Mouse (Mus musculus) heart, embryonic 10.5 days (tissue): ENCODE measurements at regions not wholly inside any gene's neighbourhood (a gene's known extent, or its start where the extent isn't known, plus 50 kb on each side); places are given as distances from the start of the nearest gene placed in this dataset.

Experiments
- DNase-seq: peaks from one replicate; pipeline ENCODE4 v3.0.0-alpha.2; 2017; ENCODE audit warnings: low spot score
- H3K27ac ChIP-seq: fragments of 300-500 bp; sonication (generic); 2 replicates; pipeline ENCODE4 v1.5.1; 2016; ENCODE audit warnings: mild to moderate bottlenecking
- H3K27me3 ChIP-seq: fragments of 300-500 bp; sonication (generic); 2 replicates; pipeline ENCODE4 v1.6.1; 2016; ENCODE audit warnings: mild to moderate bottlenecking; ENCODE audit not compliant: poor library complexity, insufficient read depth, severe bottlenecking
- H3K36me3 ChIP-seq: fragments of 300-500 bp; sonication (generic); 2 replicates; pipeline ENCODE4 v1.6.1; 2016; ENCODE audit warnings: mild to moderate bottlenecking, moderate library complexity
- H3K4me1 ChIP-seq: fragments of 300-500 bp; sonication (generic); 2 replicates; pipeline ENCODE4 v1.6.1; 2016; ENCODE audit warnings: mild to moderate bottlenecking
- H3K4me3 ChIP-seq: fragments of 300-500 bp; sonication (generic); 2 replicates; pipeline ENCODE4 v1.5.1; 2016; ENCODE audit warnings: mild to moderate bottlenecking, moderate library complexity
- H3K9me3 ChIP-seq: fragments of 300-500 bp; sonication (generic); 2 replicates; pipeline ENCODE4 v1.6.1; 2016; ENCODE audit warnings: mild to moderate bottlenecking, moderate library complexity
- WGBS: fragments of 180-500 bp; shearing (Covaris S2); methylation state at CpG from one replicate; pipeline ENCODE4 v1.1.7; 2016; 5-methylcytosine and 5-hydroxymethylcytosine counted together

GRCm38 (mm10) chr17:68057264-68057663 lies 53.3 kb upstream of the Arhgap28 start:
- Histone ChIP-seq H3K36me3 (no peaks in the 10 kb centered on the region), H3K9me3 (no peaks in the 10 kb centered on the region), H3K27ac (no peak overlapping the region), H3K4me3 (no peak overlapping the region), H3K27me3 (no peaks in the 10 kb centered on the region), H3K4me1 (no peaks in the 10 kb centered on the region)
- no peak for DNase-seq
- WGBS, result 73% methylated on average over 3 of the region's 3 CpGs

GRCm38 (mm10) chr17:68060455-68060854 lies 56.5 kb upstream of the Arhgap28 start:
- no peaks in the 10 kb centered on the region for H3K4me1 ChIP-seq

GRCm38 (mm10) chr17:68065751-68066150 lies 61.8 kb upstream of the Arhgap28 start:
- peaks cover 3% of the 10 kb centered on the region; the same call in 1 of the 2 replicates for H3K4me1 ChIP-seq
- 85% methylated on average over 9 of the region's 9 CpGs for WGBS
- no peaks in the 10 kb centered on the region for H3K9me3 ChIP-seq
- no peaks in the 10 kb centered on the region for H3K36me3 ChIP-seq
- H3K27me3 ChIP-seq, result no peaks in the 10 kb centered on the region
- DNase-seq, result no peak
- no peak overlapping the region for H3K4me3 ChIP-seq
- H3K27ac ChIP-seq, result no peak overlapping the region

More at GRCm38 (mm10) chr17:68060455-68060854, 56.5 kb upstream of the Arhgap28 start:
- H3K4me3 ChIP-seq, result no peak overlapping the region
- H3K9me3 ChIP-seq, result no peaks in the 10 kb centered on the region
- H3K27ac ChIP-seq, result no peak overlapping the region
- no peak for DNase-seq
- WGBS, result 73% methylated on average over 3 of the region's 3 CpGs
- no peaks in the 10 kb centered on the region for H3K27me3 ChIP-seq
- H3K36me3 ChIP-seq, result no peaks in the 10 kb centered on the region

GRCm38 (mm10) chr17:68066204-68066603 lies 62.3 kb upstream of the Arhgap28 start:
- WGBS, result 90% methylated on average over 2 of the region's 2 CpGs
- no peaks in the 10 kb centered on the region for H3K27me3 ChIP-seq
- H3K4me1 ChIP-seq, result peaks cover 3% of the 10 kb centered on the region; the same call in 1 of the 2 replicates
- no peak overlapping the region for H3K4me3 ChIP-seq
- H3K36me3 ChIP-seq, result no peaks in the 10 kb centered on the region
- no peaks in the 10 kb centered on the region for H3K9me3 ChIP-seq
- no peak overlapping the region for H3K27ac ChIP-seq
- no peak for DNase-seq

GRCm38 (mm10) chr17:68069008-68069407 lies 65.1 kb upstream of the Arhgap28 start:
- DNase-seq, result no peak
- no peaks in the 10 kb centered on the region for H3K27me3 ChIP-seq
- H3K9me3 ChIP-seq, result no peaks in the 10 kb centered on the region
- H3K36me3 ChIP-seq, result no peaks in the 10 kb centered on the region
- no peak overlapping the region for H3K4me3 ChIP-seq
- WGBS, result 62% methylated on average over 7 of the region's 7 CpGs
- peaks cover 3% of the 10 kb centered on the region; the same call in 1 of the 2 replicates for H3K4me1 ChIP-seq
- no peak overlapping the region for H3K27ac ChIP-seq

- Histone ChIP-seq H3K36me3 (no peaks in the 10 kb centered on the region), H3K4me3 (no peak overlapping the region), H3K27me3 (no peaks in the 10 kb centered on the region), H3K4me1 (peaks cover 3% of the 10 kb centered on the region; the same call in 1 of the 2 replicates), H3K27ac (no peak overlapping the region), H3K9me3 (no peaks in the 10 kb centered on the region)
- 78% methylated on average over 5 of the region's 5 CpGs for WGBS
- no peak for DNase-seq
Measured at GRCm38 (mm10) chr17:68069484-68069883, 65.6 kb upstream of the Arhgap28 start.

GRCm38 (mm10) chr17:68071472-68071871 lies 67.6 kb upstream of the Arhgap28 start:
- no peaks in the 10 kb centered on the region for H3K9me3 ChIP-seq
- peaks cover 3% of the 10 kb centered on the region; the same call in 1 of the 2 replicates for H3K4me1 ChIP-seq
- DNase-seq, result no peak
- H3K36me3 ChIP-seq, result no peaks in the 10 kb centered on the region
- H3K4me3 ChIP-seq, result no peak overlapping the region
- no peak overlapping the region for H3K27ac ChIP-seq
- H3K27me3 ChIP-seq, result no peaks in the 10 kb centered on the region
- 71% methylated on average over 4 of the region's 4 CpGs for WGBS

GRCm38 (mm10) chr17:68075712-68076111 lies 71.8 kb upstream of the Arhgap28 start:
- H3K4me3 ChIP-seq, result no peak overlapping the region
- H3K36me3 ChIP-seq, result no peaks in the 10 kb centered on the region
- DNase-seq, result no peak
- no peaks in the 10 kb centered on the region for H3K27me3 ChIP-seq
- no peaks in the 10 kb centered on the region for H3K9me3 ChIP-seq
- H3K27ac ChIP-seq, result no peak overlapping the region
- H3K4me1 ChIP-seq, result no peaks in the 10 kb centered on the region
- 60% methylated on average over 2 of the region's 2 CpGs for WGBS

GRCm38 (mm10) chr17:68078709-68079108 lies 74.8 kb upstream of the Arhgap28 start:
- Histone ChIP-seq H3K36me3 (no peaks in the 10 kb centered on the region), H3K27ac (no peak overlapping the region), H3K9me3 (no peaks in the 10 kb centered on the region), H3K27me3 (no peaks in the 10 kb centered on the region), H3K4me1 (no peaks in the 10 kb centered on the region), H3K4me3 (no peak overlapping the region)
- 82% methylated on average over 3 of the region's 3 CpGs for WGBS
- DNase-seq, result no peak

GRCm38 (mm10) chr17:68084446-68084845 lies 80.5 kb upstream of the Arhgap28 start:
- no peaks in the 10 kb centered on the region for H3K36me3 ChIP-seq
- no peaks in the 10 kb centered on the region for H3K27me3 ChIP-seq
- 89% methylated on average over 2 of the region's 2 CpGs for WGBS
- no peaks in the 10 kb centered on the region for H3K4me1 ChIP-seq
- H3K4me3 ChIP-seq, result no peak overlapping the region
- DNase-seq, result no peak
- no peaks in the 10 kb centered on the region for H3K9me3 ChIP-seq
- H3K27ac ChIP-seq, result no peak overlapping the region

GRCm38 (mm10) chr17:68087149-68087548 lies 83.2 kb upstream of the Arhgap28 start:
- no peak overlapping the region for H3K4me3 ChIP-seq
- no peaks in the 10 kb centered on the region for H3K36me3 ChIP-seq
- 72% methylated on average over 1 of the region's 1 CpGs for WGBS
- no peaks in the 10 kb centered on the region for H3K9me3 ChIP-seq
- no peaks in the 10 kb centered on the region for H3K4me1 ChIP-seq
- no peak overlapping the region for H3K27ac ChIP-seq
- DNase-seq, result no peak
- no peaks in the 10 kb centered on the region for H3K27me3 ChIP-seq

GRCm38 (mm10) chr17:68089179-68089578 lies 85.3 kb upstream of the Arhgap28 start:
- DNase-seq, result no peak

GRCm38 (mm10) chr17:68089830-68090229 lies 85.9 kb upstream of the Arhgap28 start:
- Histone ChIP-seq H3K9me3 (no peaks in the 10 kb centered on the region), H3K4me3 (no peak overlapping the region), H3K4me1 (no peaks in the 10 kb centered on the region), H3K27ac (no peak overlapping the region), H3K27me3 (no peaks in the 10 kb centered on the region), H3K36me3 (no peaks in the 10 kb centered on the region)
- no peak for DNase-seq
- WGBS, result 73% methylated on average over 1 of the region's 1 CpGs

More at GRCm38 (mm10) chr17:68089179-68089578, 85.3 kb upstream of the Arhgap28 start:
- H3K27ac ChIP-seq, result no peak overlapping the region
- H3K4me3 ChIP-seq, result no peak overlapping the region
- no peaks in the 10 kb centered on the region for H3K9me3 ChIP-seq
- WGBS, result 82% methylated on average over 1 of the region's 1 CpGs
- H3K36me3 ChIP-seq, result no peaks in the 10 kb centered on the region
- no peaks in the 10 kb centered on the region for H3K4me1 ChIP-seq
- H3K27me3 ChIP-seq, result no peaks in the 10 kb centered on the region

GRCm38 (mm10) chr17:68096982-68097381 lies 93.1 kb upstream of the Arhgap28 start:
- H3K27me3 ChIP-seq, result no peaks in the 10 kb centered on the region
- H3K4me3 ChIP-seq, result no peak overlapping the region
- H3K27ac ChIP-seq, result no peak overlapping the region
- H3K4me1 ChIP-seq, result no peaks in the 10 kb centered on the region
- DNase-seq, result no peak
- no peaks in the 10 kb centered on the region for H3K36me3 ChIP-seq
- H3K9me3 ChIP-seq, result no peaks in the 10 kb centered on the region
- 63% methylated on average over 2 of the region's 2 CpGs for WGBS
